Mouse (Mus musculus) bone marrow, adult 2 months (tissue): ENCODE results near the gene Lrrc28. TPM values are rescaled to one million over a fixed set of nuclear protein-coding genes. Genes with fewer than 3 reads are reported as not detected.

Experiments
- H3K27ac ChIP-seq: fragments of 200-500 bp; 2 replicates; pipeline ENCODE4 v1.5.1; 2012; ENCODE audit warnings: low read depth, mild to moderate bottlenecking, control low read depth, inconsistent platforms, low read length; ENCODE audit not compliant: control insufficient read depth, poor library complexity, insufficient read depth
- H3K4me1 ChIP-seq: fragments of 200-500 bp; 2 replicates; pipeline ENCODE4 v1.6.1; 2011; ENCODE audit warnings: low read length; ENCODE audit not compliant: control insufficient read depth, insufficient read depth
- H3K4me3 ChIP-seq: fragments of 200-500 bp; replicated peaks from 2 replicates; pipeline ENCODE3; 2011; ENCODE audit warnings: mild to moderate bottlenecking, low read depth, low read length, control low read depth; ENCODE audit not compliant: control insufficient read depth
- CTCF ChIP-seq: fragments of 200-500 bp; IDR thresholded peaks from 2 replicates; pipeline ENCODE4 v1.5.1; 2011; ENCODE audit warnings: low read length, control low read depth; ENCODE audit not compliant: control insufficient read depth, insufficient read depth
- POLR2A ChIP-seq: fragments of 200-500 bp; IDR thresholded peaks from 2 replicates; pipeline ENCODE4 v1.6.1; 2011; ENCODE audit warnings: low read depth, mild to moderate bottlenecking, control low read depth, low read length, borderline replicate concordance; ENCODE audit not compliant: control insufficient read depth
- WGBS: fragments of 180-500 bp; shearing (Covaris S2); methylation state at CpG from one replicate; pipeline ENCODE4 v1.1.7; 2018; 5-methylcytosine and 5-hydroxymethylcytosine counted together
- polyA plus RNA-seq: library from polyadenylated mRNA; stranded (reverse); fragments of >200 nt; gene quantifications from 2 replicates; pipeline ENCODE4 v1.2.4, GENCODE M21; 2011; ENCODE audit warnings: low replicate concordance; ENCODE audit not compliant: missing spikeins, insufficient read depth, insufficient read length

Lrrc28 gene
- polyA plus RNA-seq, 1 experiment = 6.8 TPM

- TF ChIP-seq POLR2A (no peak), CTCF (no peak)
- no peak overlapping the region for H3K4me3 ChIP-seq
- no peak overlapping the region for H3K27ac ChIP-seq
- 75% methylated on average over 11 of the region's 11 CpGs for WGBS
- H3K4me1 ChIP-seq = no peaks in the 10 kb centered on the region; the same call in 1 of the 2 replicates
These were observed 173.8 kb downstream of the Lrrc28 start for GRCm38 (mm10) chr7:67471295-67471694.

GRCm38 (mm10) chr7:67468802-67469408, 176.2 kb downstream of the Lrrc28 start:
- TF ChIP-seq POLR2A = no peak
- no peak for TF ChIP-seq CTCF
- WGBS = 84% methylated on average over 7 of the region's 7 CpGs

GRCm38 (mm10) chr7:67468180-67468579, 176.9 kb downstream of the Lrrc28 start:
- no peak overlapping the region for H3K27ac ChIP-seq
- no peak for TF ChIP-seq POLR2A
- TF ChIP-seq CTCF = no peak
- H3K4me1 ChIP-seq = peaks cover 3% of the 10 kb centered on the region
- 85% methylated on average over 3 of the region's 3 CpGs for whole genome bisulfite sequencing
- H3K4me3 ChIP-seq = no peak overlapping the region

More at GRCm38 (mm10) chr7:67468802-67469408, 176.2 kb downstream of the Lrrc28 start:
- no peak overlapping the region for H3K27ac ChIP-seq
- no peak overlapping the region for H3K4me3 ChIP-seq
- H3K4me1 ChIP-seq = peaks cover 3% of the 10 kb centered on the region

GRCm38 (mm10) chr7:67466322-67466721, 178.7 kb downstream of the Lrrc28 start:
- H3K27ac ChIP-seq = no peak overlapping the region
- 76% methylated on average over 2 of the region's 2 CpGs for WGBS
- no peak for TF ChIP-seq POLR2A
- no peak for TF ChIP-seq CTCF
- no peak overlapping the region for H3K4me3 ChIP-seq
- H3K4me1 ChIP-seq = peaks cover 5% of the 10 kb centered on the region

GRCm38 (mm10) chr7:67464633-67465032, 180.4 kb downstream of the Lrrc28 start:
- TF ChIP-seq CTCF (no peak), POLR2A (no peak)
- peaks cover 8% of the 10 kb centered on the region for H3K4me1 ChIP-seq
- WGBS = 21% methylated on average over 8 of the region's 8 CpGs

GRCm38 (mm10) chr7:67463565-67463964, 181.5 kb downstream of the Lrrc28 start:
- Histone ChIP-seq H3K27ac (peak overlapping the region; percentile 59), H3K4me1 (peaks cover 8% of the 10 kb centered on the region), H3K4me3 (no peak overlapping the region)
- WGBS = 46% methylated on average over 7 of the region's 7 CpGs
- TF ChIP-seq POLR2A (no peak), CTCF (no peak)

More at GRCm38 (mm10) chr7:67464633-67465032, 180.4 kb downstream of the Lrrc28 start:
- Histone ChIP-seq H3K4me3 (no peak overlapping the region), H3K27ac (peak overlapping the region; percentile 42; the same call in 1 of the 2 replicates)

Other genes with a start within 250 kb of the Lrrc28 start
- gene Ttc23, start 2.1 kb upstream of the Lrrc28 start, polyA plus RNA-seq = 3.5 and 13.0 TPM in 2 replicates
- 0.92 and 1.3 TPM in 2 replicates for gene Synm, start 114.5 kb upstream of the Lrrc28 start, polyA plus RNA-seq